Mouse (Mus musculus) heart, postnatal 36 days (tissue): ENCODE measurements around the gene Abcg4. TPM values are rescaled to one million over a fixed set of nuclear protein-coding genes. Genes with fewer than 3 reads are reported as not detected.
"Not testable (repeated sequence)": the region's sequence is repeated elsewhere in the genome, so short reads cannot be mapped to it uniquely, and the experiment has no call there.

Source experiments
- DNase-seq, 2 experiments: peaks; one replicate each; pipeline ENCODE4 v3.0.0; 2021 to 2022
- intact Hi-C: fragments of 180-260 bp; cut with DNase I; formaldehyde crosslinking; loops from one replicate; pipeline ENCODE4 v1.15.1; 2025
- total RNA-seq, 2 experiments: library from RNA; stranded (reverse); gene quantifications; 2 replicates each; pipeline ENCODE4 v1.2.3; 2021

Abcg4 gene
- total RNA-seq, 2 experiments from 2014 or later = 0.69 to 0.79 TPM

DNA sequence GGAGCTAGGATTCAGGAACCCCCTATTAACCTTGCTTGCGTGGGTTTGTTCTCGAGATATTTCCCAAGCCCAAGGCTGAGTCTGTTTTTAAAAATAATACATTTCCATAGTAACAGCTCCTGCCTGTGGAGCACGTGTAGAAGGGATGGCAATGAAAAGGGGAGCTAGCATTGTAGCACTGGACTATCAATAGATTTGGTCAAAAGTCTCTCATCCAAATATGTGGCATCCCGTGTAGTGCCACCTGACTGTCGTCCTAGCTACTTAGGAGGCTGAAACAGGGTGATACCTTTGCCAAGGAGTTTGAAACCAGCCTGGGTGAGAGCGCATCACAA, 32.4 kb upstream of the Abcg4 start:
- DNase-seq = no peak
- intact Hi-C loops = loop anchor here (2.0 kb wide), 1 partner anchor 14 kb away; no protein-coding TSS in a partner anchor

DNA sequence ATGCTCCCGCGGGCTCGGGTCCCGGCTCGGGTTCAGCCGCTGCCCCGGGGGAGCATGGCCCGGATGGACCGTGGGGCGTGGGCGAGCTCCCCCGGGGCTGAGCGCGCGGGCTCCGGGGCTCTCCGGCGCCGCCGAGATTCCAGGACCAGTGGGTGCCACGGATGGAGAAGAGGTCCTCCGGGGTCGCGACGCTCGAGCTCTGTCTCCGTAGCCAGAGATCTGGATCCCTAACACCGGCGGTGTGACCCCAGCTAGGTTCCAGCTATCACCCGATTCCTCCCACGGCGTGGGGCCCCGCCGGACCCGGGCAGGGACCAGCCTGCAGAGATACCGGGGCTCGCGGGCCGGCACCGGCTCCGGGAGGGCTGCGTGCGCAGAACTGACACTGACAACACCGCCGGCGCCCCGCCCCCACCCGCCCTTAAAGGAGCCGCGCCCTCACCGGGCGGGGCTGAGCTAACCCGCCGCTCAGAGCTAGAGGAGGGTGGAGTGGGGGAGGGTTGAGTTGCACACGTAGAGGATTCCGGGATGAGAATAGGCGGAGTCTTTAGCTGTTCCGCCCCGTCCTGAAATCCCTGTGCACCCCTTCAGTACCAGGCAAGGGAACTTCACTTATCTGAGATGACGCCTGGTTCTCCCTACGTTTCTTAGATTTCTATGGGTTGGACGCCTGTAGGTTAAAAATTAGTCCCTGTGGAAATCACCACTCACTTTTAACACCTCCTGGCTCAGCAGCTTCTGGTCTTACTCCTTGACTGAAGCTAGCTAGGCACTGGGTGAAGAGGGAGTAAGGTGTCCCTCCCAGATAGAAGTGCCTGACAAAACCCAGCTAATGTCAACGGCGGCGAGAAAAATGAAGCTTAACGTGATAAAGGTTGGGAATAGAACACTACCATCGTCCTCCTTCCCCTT, 31.7 kb upstream of the Abcg4 start, which contains the start of gene C2cd2l:
Gene C2cd2l (minus strand): TSS at position 399 of the 912 bp plus-strand sequence.
- DNase-seq = peak; percentile 84 to 89
- intact Hi-C loops = loop anchor here (2.0 kb wide), 1 partner anchor 13 kb away; no protein-coding TSS in a partner anchor

DNA sequence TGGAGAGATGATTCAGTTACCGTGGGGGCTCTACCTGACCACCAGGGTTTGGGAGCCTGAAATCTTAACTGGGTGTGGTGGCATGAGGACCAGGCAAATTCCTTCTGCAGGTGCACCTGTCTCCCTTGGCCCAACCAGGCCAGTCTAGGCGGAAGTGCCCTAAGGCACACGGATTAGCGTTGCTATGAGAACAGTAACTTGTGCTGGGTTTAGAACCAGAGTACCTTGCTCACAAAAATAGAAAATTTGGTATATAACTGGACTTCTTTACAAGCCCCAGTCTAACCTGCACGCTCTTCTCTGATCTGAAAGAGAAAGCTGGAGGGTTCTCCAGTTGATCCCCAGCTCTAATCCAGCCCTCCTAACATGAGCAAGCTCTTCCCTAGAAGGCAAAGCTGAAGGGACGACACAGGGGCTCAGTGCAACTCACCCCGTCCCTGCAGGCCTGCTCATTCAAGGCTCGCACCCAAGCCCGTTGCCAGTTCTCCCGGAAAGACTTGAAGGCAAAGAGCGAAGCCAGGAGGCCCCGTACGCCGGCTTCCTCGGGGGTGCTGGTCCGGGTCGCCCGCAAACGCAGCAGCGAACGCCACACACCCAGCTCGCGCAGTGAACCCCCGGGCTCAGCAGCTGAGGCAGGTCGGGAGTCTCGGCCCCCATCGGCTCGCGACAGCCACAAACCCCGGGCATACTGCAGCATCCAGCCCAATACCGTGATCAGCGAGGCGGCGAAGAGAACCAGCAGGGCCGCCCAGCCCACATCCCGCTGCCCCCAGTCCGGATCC, 30.9 kb upstream of the Abcg4 start:
- intact Hi-C loops = no loop called here
- peak; percentile 16 to 37 for DNase-seq

DNA sequence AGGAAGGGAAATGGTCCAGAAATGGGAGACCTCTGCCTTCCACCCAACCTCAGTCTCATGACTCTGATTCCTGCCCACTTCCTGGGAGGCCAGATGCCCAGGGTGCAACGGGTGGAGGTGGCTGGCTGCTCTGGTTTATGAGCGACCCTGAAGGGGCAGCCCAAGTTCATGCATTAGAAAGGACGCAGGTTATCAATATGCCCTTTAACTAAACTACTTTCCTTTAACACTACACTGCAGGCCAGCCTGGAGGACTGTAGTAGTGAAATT, 30.3 kb upstream of the Abcg4 start:
- intact Hi-C loops = no loop called here
- DNase-seq = peak in 1 of 2 experiments; percentile 17

DNA sequence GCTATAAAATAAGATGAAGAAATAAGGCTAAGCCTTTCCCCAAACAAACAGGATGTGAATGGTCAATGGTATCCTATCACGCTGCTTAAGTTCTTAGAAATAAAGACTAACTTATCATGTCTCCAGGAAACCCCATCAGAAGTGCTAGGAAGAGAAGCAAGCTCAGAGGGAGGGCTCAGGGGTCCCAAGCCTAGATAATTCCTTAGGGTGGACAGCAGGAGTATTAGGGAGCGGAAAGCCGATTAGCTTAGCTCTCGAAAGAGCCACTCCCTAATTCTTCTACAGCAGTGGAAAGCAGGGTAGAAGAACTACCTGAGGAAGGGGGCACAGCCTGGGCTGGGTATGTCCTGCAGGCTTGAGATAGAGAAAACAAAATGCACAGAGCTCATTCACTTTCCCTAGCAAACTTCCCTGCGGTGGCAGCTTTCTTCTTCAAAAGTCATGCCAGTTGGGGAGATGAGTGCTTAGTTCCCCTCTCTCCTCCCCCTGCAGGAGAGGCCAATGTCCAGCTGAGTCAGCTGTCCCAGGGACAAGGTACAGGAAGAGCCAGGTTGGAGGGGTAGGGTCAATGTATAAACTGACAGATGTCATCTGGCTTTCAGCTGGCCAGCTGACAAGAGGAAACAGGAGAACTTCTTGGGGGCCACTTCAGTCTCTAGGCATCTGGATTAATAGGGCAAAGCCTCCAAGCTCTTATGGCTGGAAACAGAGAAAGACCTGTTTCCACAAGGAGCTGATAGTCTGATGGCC, 29.8 kb upstream of the Abcg4 start:
- intact Hi-C loops = no loop called here
- DNase-seq = no peak

DNA sequence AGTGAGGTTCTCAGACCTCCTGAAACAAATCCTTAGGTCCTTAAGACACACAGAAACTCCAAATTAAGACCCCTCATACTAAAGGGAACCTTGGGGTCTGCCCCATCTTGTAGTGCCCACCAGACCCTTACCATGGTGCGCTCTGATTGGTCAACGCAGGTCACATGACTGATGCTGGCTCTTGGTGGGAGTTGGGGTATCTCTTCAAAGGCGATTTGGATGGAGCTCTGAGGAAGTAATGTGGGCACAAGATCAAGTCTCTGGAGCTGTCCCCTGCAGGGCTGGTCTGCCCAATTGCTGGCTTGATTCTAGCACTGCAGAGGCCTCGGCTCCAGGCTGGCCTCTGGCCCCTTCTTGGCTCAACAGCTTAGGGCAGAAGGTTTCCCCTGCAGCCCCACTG, 29.0 kb upstream of the Abcg4 start:
- DNase-seq = no peak
- intact Hi-C loops = no loop called here

DNA sequence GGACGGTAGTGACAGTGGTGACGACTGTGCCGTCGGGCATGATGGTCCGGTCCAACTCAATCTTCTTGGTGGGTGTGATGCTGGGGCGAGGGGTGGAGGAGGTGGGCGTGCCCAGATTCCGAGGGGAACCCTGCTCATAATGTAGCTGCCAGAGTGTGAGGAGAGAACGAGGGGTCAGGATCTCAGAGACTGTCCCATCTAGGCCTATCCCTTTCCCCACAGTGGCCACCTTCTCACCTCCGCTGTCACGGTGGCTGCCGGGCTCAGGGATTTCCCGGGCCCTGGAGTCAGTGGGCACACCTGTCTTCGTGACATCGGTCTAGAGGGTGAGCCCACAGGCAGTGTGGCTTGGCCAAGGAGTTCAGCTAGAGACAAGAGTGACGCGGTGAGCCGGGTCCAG, 26.5 kb upstream of the Abcg4 start:
- intact Hi-C loops = no loop called here
- DNase-seq = no peak

DNA sequence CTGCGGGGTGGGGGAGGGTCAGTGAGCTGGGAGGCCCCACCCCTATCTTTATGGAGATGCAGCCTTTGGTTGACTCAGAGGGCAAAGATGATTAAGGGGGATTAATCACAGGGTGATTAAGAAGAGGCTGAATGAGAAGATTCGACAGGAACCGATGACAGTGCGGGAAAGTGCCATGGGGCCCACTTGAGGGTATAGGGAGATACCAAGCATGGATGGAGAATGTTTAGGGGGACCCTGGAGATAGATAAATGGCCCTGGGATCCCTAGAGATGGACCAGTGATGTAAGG, 25.8 kb upstream of the Abcg4 start:
- DNase-seq = no peak
- intact Hi-C loops = no loop called here

DNA sequence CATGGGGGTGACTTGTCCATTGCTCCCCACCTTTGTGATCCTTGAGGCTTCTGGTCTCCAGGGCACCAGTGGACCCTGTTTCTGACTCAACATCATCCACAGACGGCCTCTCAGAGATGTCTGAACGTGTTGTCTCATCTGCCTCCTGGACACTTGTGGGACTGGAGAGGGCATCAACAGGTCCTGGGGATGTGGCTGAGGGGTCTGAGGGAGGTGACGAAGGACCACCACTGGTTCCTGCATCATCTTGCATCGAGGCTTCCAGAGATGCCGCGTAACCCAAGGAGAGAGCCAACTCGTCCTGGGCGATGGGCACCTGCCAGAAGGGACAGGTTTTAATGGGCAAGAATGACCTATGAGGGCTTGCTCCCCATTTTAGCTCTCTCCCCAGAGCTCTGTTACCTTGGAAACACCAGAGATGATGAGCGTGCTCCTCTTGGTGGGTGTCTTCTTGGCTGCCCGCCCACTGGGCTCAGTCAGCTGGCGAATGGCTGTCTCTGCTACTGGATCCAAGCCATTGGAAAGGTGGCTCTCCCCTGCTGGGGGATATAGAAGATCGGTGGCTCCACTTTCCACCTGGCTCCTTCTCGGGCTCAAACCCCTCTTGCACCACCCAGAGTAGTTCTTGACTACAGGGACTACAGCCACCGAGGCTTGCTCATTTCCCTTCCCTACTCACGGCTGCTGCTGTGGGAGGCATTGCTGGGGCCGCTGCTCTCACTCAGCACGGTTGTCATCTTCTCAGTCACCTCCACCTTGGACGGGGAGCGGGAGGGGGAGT, 25.3 kb upstream of the Abcg4 start:
- no peak for DNase-seq
- intact Hi-C loops = no loop called here

DNA sequence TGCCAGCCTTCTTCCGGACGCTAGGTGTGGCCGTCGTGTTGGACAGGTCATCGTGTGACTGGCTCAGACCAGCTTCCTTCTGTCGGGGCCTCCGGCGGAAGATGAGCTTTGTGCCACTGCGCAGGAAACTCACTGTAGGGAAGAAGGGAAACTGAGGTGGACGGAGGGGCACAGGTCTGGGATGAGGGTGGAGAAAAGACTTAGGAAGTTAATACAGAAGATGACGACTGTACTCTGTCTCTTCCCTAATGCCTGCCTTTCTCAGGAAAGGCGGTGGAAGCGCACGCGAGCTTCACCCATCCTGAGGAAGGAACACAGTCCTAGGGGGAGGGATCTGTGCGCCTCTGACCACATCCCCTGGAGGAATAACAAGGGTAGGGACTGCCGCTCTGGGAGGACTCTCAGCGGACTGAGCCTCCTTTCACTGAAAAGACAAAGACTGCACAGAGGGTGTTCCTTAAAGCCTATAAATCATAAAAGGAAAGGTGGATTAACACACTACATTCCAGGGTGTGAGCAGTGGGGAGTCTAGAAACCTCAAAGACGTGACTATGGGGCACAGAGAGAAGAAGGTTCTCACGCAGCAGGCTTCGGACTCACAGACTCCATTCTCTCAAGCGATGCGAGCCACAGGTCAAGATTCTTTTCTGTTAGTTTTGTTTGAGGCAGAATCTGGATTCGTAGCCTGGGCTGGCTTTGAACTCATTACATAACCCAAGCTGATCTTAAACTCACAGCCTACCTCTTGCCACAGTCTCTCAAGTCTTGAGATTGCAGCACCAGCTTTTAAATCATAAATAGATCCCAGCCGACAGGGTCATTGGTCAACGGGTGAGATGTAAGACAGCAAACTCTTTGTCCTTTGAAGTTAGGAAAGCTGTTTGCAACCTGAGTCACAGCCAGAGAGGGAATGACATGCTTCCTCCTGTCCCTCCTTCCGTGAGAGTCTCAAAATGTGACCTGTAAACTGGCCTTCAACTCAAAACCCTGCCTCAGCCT, 23.0 kb upstream of the Abcg4 start:
- intact Hi-C loops = no loop called here
- DNase-seq = peak; percentile 48 to 56

DNA sequence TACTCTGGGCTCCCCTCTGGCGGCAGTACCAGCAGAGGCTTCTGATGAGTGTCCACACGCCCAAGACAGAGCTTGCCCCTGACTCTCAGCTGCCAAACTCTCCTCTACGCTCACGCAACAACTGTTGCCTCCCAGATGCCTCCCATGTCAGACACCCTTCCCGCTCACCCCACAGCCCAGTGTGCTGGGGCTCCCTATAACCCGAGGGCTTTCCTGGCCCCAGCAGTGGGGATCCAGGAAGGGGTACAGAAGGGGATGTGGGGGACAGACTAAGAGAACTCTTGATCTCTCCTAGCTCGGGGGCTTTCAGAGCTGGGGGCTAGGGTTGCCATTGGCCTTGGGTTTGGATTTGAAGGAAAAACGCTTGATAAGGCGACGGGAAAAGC, 22.3 kb upstream of the Abcg4 start:
- intact Hi-C loops = no loop called here
- DNase-seq = peak in 1 of 2 experiments; percentile 21

DNA sequence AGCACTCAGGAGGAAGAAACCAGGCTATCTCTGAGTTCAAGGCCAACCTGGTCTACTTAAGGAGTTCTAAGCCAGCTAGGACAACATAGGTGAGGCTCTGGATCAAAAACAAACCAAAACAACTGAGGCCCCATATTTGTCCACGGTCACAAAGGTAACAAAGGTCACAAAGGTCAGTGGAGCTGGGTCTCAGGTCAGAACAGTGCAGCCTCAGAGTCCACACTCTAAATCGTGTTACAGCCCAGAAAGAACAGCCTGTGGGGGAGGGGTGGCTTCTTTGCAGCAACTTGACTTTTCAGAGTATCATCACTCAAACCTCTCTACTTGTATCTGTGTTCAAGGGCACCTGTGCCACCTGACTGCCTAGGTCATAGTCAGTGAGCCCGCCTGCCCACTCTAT, 21.3 kb upstream of the Abcg4 start:
- DNase-seq = no peak
- intact Hi-C loops = loop anchor here (5.0 kb wide), 1 partner anchor 33 kb away; the partner anchor contains the start of gene Hmbs

DNA sequence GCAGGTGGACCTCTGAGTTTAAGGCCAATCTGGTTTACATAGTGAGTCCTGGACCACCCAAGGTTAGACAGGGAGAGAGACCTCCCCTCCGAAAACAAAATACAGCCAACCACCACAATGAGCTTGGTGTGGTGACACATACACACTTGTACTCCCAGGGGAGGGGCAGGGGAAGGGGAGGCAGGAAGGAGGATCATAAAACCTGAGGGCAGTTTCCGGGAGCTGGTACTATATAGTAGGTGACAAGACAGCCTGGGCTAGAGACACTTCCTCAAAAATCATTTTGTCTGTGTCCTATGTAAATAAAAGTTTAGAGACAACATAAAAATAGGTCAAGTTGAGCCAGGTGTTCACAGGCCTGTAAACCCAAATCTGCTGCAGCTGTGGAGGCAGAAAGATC, 18.8 kb upstream of the Abcg4 start:
- intact Hi-C loops = loop anchor here (2.0 to 5.0 kb wide), 2 partner anchors 14 to 35 kb away; partner anchors contain the start of genes C2cd2l and Hmbs
- no peak for DNase-seq

DNA sequence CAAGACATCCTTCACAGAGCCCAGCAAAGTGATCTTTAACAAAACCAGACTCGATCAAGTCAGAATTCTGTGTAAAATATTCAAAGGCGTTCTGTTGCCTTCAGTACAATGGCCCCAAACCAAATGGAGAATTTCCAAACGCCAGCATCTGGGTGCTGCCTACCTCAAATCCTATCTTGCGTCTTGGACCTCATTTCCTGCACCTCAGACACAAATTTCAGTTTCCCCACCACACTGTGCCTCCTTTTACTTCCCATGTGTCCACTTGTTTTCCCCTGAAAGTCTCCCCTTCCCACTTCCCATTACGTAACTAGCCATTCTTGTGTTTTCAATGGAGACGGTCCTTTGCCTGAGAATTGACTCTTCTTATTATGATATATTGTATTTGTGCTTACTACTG, 18.1 kb upstream of the Abcg4 start:
- intact Hi-C loops = loop anchor here (2.0 to 5.0 kb wide), 2 partner anchors 14 to 36 kb away; partner anchors contain the start of genes C2cd2l and Hmbs

DNA sequence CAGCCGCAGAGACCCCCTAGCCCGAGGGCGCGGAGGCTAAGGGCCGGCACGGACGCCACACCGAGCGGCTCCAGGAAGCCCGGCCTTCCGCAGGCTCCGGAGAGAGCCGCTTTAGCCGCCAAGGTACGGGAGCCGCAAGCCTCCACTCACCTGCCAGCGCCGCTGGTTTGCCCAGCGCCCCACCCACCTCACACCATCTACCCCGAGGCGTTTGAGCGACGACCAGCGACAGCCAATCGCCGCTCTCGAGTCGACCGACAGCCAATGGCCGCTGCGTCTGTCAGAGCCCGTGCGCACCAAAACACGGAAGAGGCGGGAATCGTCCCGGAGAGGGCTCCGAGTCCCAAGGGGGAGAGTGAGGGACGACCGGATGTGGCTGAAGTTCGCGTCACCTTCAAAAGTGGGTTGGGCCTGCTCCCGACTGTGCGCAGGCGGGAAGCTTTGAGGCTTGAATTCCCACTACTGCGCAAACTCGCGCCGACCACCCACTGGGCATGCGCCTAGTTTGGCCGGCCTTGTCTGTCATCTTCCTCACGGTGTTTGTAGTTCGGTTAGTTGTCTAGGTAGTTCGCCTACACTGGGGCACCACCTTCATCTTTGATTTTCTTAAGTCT, 17.2 kb upstream of the Abcg4 start, which contains the start of gene Hinfp:
Gene Hinfp (minus strand): TSS at position 206 of the 614 bp plus-strand sequence.
- intact Hi-C loops = loop anchor here (2.0 to 5.0 kb wide), 2 partner anchors 15 to 37 kb away; partner anchors contain the start of genes C2cd2l and Hmbs
- DNase-seq = peak; percentile 96

More for the DNA sequence above, 18.1 kb upstream of the Abcg4 start:
- no peak for DNase-seq

DNA sequence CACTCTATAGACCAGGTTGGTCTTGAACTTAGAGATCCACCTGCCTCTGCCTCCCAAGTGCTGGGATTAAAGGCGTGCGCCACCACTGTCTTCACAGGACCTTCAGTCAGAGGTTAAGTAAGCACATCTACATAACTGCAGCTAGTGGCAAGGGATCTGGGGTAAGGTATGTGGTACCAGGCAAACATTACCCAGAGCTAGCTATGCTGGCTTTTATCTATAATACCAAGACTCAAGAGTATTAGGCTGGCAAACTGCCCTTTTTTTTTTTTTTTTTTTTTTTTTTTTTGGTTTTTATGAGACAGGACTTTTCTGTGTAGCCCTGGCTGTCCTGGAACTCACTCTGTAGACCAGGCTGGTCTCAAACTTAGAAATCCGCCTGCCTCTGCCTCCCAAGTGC, 11.6 kb upstream of the Abcg4 start:
- DNase-seq, intact Hi-C loops: not testable (repeated sequence)

DNA sequence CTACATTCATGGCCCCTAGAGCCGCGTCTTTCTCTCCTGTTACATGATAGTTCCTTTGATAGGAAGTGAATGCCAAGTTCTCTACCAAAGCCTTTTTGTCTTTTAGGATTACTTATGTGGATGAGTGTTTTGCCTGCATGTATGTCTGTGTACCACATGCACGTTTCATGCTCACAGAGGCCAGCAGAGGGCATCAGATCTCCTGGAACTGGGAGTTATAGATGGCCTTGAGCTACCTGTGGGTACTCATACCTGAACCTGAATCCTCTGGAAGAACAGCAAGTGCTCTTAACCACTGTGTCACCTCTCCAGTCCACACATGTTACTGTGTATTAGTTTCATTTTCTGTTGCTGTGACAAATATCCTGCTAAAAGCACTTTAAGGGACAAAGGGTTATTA, 4.1 kb upstream of the Abcg4 start:
- intact Hi-C loops = loop anchor here (2.0 to 5.0 kb wide), 2 partner anchors 45 to 62 kb away; no protein-coding TSS in a partner anchor

DNA sequence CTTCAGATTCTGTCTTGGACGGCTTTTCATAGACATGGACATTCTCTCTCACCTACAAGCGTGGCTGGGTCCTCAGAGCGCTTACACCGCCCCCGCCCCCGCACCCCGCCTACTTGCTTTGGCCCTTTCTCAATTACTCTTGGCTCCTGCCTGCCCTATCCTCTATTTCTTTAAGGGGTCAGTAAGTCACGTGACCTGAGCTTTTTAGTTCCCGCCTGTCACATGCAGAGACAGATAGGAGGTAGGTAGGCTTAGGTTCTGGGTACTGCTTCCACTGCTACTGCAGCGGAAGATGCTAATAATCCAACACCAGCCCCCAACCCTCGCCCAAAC, 510 bp upstream of the Abcg4 start:
- intact Hi-C loops = no loop called here
- DNase-seq = no peak

More for the DNA sequence above, 4.1 kb upstream of the Abcg4 start:
- DNase-seq = peak in 1 of 2 experiments; percentile 45
